Mouse (Mus musculus) thymus, adult 2 months (tissue): ENCODE data around the gene Dazap1.

Source experiments
- CTCF ChIP-seq: fragments of 200-500 bp; IDR thresholded peaks from 2 replicates; pipeline ENCODE4 v1.5.1; 2012; ENCODE audit warnings: mild to moderate bottlenecking, control low read depth, low read length, moderate library complexity, borderline replicate concordance; ENCODE audit not compliant: control insufficient read depth, poor library complexity, insufficient read depth; ENCODE audit errors: extremely low read depth
- POLR2A ChIP-seq: fragments of 200-500 bp; IDR thresholded peaks from 2 replicates; pipeline ENCODE4 v1.6.1; 2012; ENCODE audit warnings: mild to moderate bottlenecking, low read length, control low read depth, moderate library complexity; ENCODE audit not compliant: control insufficient read depth, poor library complexity, insufficient read depth; ENCODE audit errors: extremely low read depth

DNA sequence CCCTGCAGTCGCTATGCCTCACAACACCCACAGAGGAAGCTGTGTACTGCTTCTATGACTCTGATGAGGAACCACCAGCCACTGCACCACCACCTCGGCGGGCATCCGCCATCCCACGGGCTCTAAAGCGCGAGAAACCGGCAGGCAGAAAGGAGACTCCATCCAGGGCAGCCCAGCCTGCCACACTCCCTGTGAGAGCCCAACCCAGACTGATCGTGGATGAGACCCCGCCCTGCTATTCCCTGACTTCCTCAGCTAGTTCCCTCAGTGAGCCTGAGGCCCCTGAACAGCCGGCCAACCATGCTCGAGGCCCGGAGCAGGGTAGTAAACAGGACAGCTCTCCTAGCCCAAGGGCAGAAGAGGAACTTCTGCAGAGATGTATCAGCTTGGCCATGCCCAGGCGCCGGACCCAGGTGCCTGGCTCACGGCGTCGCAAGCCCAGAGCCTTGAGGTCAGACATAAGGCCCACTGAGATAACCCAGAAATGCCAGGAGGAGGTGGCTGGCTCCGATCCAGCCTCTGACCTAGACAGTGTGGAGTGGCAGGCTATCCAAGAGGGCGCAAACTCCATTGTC is 52.4 kb downstream of the Dazap1 start:
- TF ChIP-seq POLR2A (no peak), CTCF (no peak)
